Mouse (Mus musculus) forebrain, embryonic 13.5 days (tissue): Measurements from ENCODE around the gene Tipin. TPM values are rescaled to one million over a fixed set of nuclear protein-coding genes. Genes with fewer than 3 reads are reported as not detected.
A peak's percentile ranks its signal among the peaks of the same experiment; 100 is the strongest.

Source experiments
- ATAC-seq: fragments of 200-750 bp; cut with Nextera tagmentation; 2 replicates; pipeline ENCODE4 v1.8.0; 2017
- H3K27ac ChIP-seq: fragments of 300-500 bp; sonication (generic); 2 replicates; pipeline ENCODE4 v1.5.1; 2015; ENCODE audit warnings: inconsistent platforms, mild to moderate bottlenecking, moderate library complexity
- H3K27me3 ChIP-seq: fragments of 300-500 bp; sonication (generic); 2 replicates; pipeline ENCODE4 v1.6.1; 2015; ENCODE audit warnings: mild to moderate bottlenecking, inconsistent platforms
- H3K36me3 ChIP-seq: fragments of 300-500 bp; sonication (generic); 2 replicates; pipeline ENCODE4 v1.6.1; 2015; ENCODE audit warnings: mild to moderate bottlenecking, inconsistent platforms; ENCODE audit not compliant: poor library complexity, severe bottlenecking
- H3K4me1 ChIP-seq: fragments of 300-500 bp; sonication (generic); 2 replicates; pipeline ENCODE4 v1.6.1; 2015; ENCODE audit warnings: inconsistent platforms
- H3K4me2 ChIP-seq: fragments of 300-500 bp; sonication (generic); 2 replicates; pipeline ENCODE4 v1.6.1; 2015; ENCODE audit warnings: inconsistent platforms, mild to moderate bottlenecking, moderate library complexity
- H3K4me3 ChIP-seq: fragments of 300-500 bp; sonication (generic); 2 replicates; pipeline ENCODE4 v1.5.1; 2015; ENCODE audit warnings: mild to moderate bottlenecking, inconsistent platforms
- H3K9ac ChIP-seq: fragments of 300-500 bp; sonication (generic); 2 replicates; pipeline ENCODE4 v1.6.1; 2015; ENCODE audit warnings: mild to moderate bottlenecking, inconsistent platforms
- H3K9me3 ChIP-seq: fragments of 300-500 bp; sonication (generic); replicated peaks from 2 replicates; pipeline ENCODE4 v1.6.1; 2016; ENCODE audit warnings: inconsistent platforms
- WGBS: fragments of 180-500 bp; shearing (Covaris S2); methylation state at CpG from one replicate; pipeline ENCODE4 v1.1.7; 2015; 5-methylcytosine and 5-hydroxymethylcytosine counted together
- polyA plus RNA-seq: library from polyadenylated mRNA; unstranded; fragments of >200 nt; fragmentation: Nextera tagmentation; extraction: Ambion mirVana; gene quantifications from 2 replicates; pipeline ENCODE4 v1.2.1, GENCODE M21; 2015

Gene Tipin
- polyA plus RNA-seq, 1 experiment from 2014 or later, result 245 TPM

GRCm38 (mm10) chr9:64316986-64317385 is 35.6 kb downstream of the Tipin start:
- peaks cover 71% of the 10 kb centered on the region for H3K36me3 ChIP-seq
- ATAC-seq, result no peak
- no peaks in the 10 kb centered on the region for H3K27me3 ChIP-seq
- H3K27ac ChIP-seq, result no peak overlapping the region
- no peak overlapping the region for H3K9ac ChIP-seq
- H3K9me3 ChIP-seq, result no peaks in the 10 kb centered on the region
- WGBS, result 93% methylated on average over 5 of the region's 5 CpGs
- no peak overlapping the region for H3K4me2 ChIP-seq
- no peak overlapping the region for H3K4me3 ChIP-seq
- H3K4me1 ChIP-seq, result no peaks in the 10 kb centered on the region

- Histone ChIP-seq H3K4me2 (no peak overlapping the region), H3K4me1 (no peaks in the 10 kb centered on the region), H3K27me3 (no peaks in the 10 kb centered on the region), H3K36me3 (peaks cover 80% of the 10 kb centered on the region), H3K4me3 (no peak overlapping the region), H3K9me3 (no peaks in the 10 kb centered on the region), H3K9ac (no peak overlapping the region), H3K27ac (no peak overlapping the region)
- WGBS, result 93% methylated on average over 7 of the region's 7 CpGs
- ATAC-seq, result no peak
Observed at GRCm38 (mm10) chr9:64323976-64324375, 42.6 kb downstream of the Tipin start.

GRCm38 (mm10) chr9:64335825-64336224 is 54.4 kb downstream of the Tipin start:
- no peak overlapping the region for H3K4me2 ChIP-seq
- H3K4me1 ChIP-seq, result peaks cover 11% of the 10 kb centered on the region
- H3K27ac ChIP-seq, result no peak overlapping the region
- no peak overlapping the region for H3K4me3 ChIP-seq
- 87% methylated on average over 6 of the region's 6 CpGs for WGBS
- no peak overlapping the region for H3K9ac ChIP-seq
- no peaks in the 10 kb centered on the region for H3K27me3 ChIP-seq
- no peak for ATAC-seq
- H3K9me3 ChIP-seq, result no peaks in the 10 kb centered on the region
- H3K36me3 ChIP-seq, result peaks cover 25% of the 10 kb centered on the region

- WGBS, result 29% methylated on average over 8 of the region's 8 CpGs
- Histone ChIP-seq H3K4me3 (no peak overlapping the region), H3K36me3 (peaks cover 22% of the 10 kb centered on the region), H3K9ac (no peak overlapping the region; the same call in 1 of the 2 replicates), H3K27ac (no peak overlapping the region), H3K9me3 (no peaks in the 10 kb centered on the region), H3K27me3 (no peaks in the 10 kb centered on the region), H3K4me2 (peak overlapping the region; percentile 80), H3K4me1 (peaks cover 11% of the 10 kb centered on the region)
- ATAC-seq, result no peak
Observed at GRCm38 (mm10) chr9:64339361-64339760, 58.0 kb downstream of the Tipin start.

- Histone ChIP-seq H3K4me2 (peak overlapping the region; percentile 80), H3K36me3 (peaks cover 16% of the 10 kb centered on the region; the same call in 1 of the 2 replicates), H3K27ac (peak overlapping the region; percentile 99), H3K27me3 (no peaks in the 10 kb centered on the region), H3K4me3 (peak overlapping the region; percentile 62), H3K9ac (peak overlapping the region; percentile 98), H3K4me1 (peaks cover 11% of the 10 kb centered on the region), H3K9me3 (no peaks in the 10 kb centered on the region)
- ATAC-seq, result peak; percentile 92
- WGBS, result under 1% methylated on average over 85 of the region's 85 CpGs
Observed at GRCm38 (mm10) chr9:64340351-64341253, 59.2 kb downstream of the Tipin start.

GRCm38 (mm10) chr9:64341254-64341566 is 59.8 kb downstream of the Tipin start, which contains the start of gene Dis3l:
TSS of gene Dis3l (minus strand) at chr9:64341288.
- Histone ChIP-seq H3K4me3 (peak within 1 kb of the TSS; percentile 62), H3K9me3 (no peaks in the 10 kb centered on the region), H3K4me1 (peaks cover 11% of the 10 kb centered on the region), H3K27ac (peak within 1 kb of the TSS; percentile 99), H3K36me3 (peaks cover 9% of the 10 kb centered on the region; the same call in 1 of the 2 replicates), H3K4me2 (peak within 1 kb of the TSS; percentile 80), H3K9ac (peak within 1 kb of the TSS; percentile 98), H3K27me3 (no peaks in the 10 kb centered on the region)
- ATAC-seq, result peak; percentile 20; the same call in 1 of the 2 replicates
- WGBS, result 15% methylated on average over 16 of the region's 16 CpGs

- no peaks in the 10 kb centered on the region for H3K9me3 ChIP-seq
- H3K9ac ChIP-seq, result no peak overlapping the region; the same call in 1 of the 2 replicates
- peak overlapping the region; percentile 80 for H3K4me2 ChIP-seq
- H3K27me3 ChIP-seq, result no peaks in the 10 kb centered on the region
- peaks cover 11% of the 10 kb centered on the region for H3K4me1 ChIP-seq
- peaks cover 5% of the 10 kb centered on the region; the same call in 1 of the 2 replicates for H3K36me3 ChIP-seq
- H3K27ac ChIP-seq, result no peak overlapping the region
- WGBS, result 85% methylated on average over 8 of the region's 8 CpGs
- no peak overlapping the region for H3K4me3 ChIP-seq
- no peak for ATAC-seq
Observed at GRCm38 (mm10) chr9:64341671-64342070, 60.3 kb downstream of the Tipin start.

DNA sequence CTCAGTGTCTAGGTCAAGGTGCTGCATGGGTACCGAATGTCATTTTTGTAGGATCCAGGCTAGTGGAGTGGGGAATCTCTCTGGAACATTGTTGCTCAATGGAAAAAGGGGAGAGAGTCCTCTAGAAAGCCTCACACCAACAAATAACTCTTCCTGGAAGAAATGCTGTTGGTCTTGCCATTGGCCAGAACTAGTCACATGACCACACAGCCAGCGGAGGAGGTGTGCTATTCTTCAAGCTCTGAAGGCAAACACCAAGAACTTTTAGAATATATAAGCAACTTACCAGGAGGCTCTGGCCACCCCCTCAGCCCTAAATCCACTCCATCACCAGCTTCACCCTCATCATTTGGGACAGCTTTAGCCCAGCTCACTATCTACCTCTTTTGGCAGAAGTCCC is 62.3 kb downstream of the Tipin start:
- ATAC-seq, result no peak
- Histone ChIP-seq H3K4me1 (peaks cover 11% of the 10 kb centered on the region), H3K27me3 (no peaks in the 10 kb centered on the region), H3K36me3 (no peaks in the 10 kb centered on the region), H3K4me2 (no peak overlapping the region), H3K9me3 (no peaks in the 10 kb centered on the region), H3K4me3 (no peak overlapping the region), H3K9ac (no peak overlapping the region), H3K27ac (no peak overlapping the region)
- WGBS, result 91% methylated on average over 2 of the region's 2 CpGs

DNA sequence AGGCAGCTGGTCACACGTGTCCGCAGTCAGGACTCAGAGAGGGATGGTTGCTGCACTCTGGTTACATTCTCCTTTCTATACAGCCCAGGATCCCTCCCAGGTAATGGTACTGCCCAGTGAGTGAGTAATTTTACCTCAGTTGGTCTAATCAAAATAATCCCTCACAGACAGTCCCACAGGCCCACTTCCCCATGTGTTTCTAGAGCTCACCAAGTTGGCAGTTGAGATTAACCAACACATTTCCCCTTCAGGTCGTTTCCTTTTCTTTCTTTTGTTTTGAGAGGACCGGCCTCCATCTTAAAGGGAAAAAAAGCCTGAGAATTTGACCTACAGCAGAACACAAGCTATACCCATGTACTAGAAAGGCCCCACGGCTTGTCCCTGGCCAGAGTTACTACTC is 64.5 kb downstream of the Tipin start:
- Histone ChIP-seq H3K4me3 (no peak overlapping the region), H3K27me3 (no peaks in the 10 kb centered on the region), H3K4me1 (no peaks in the 10 kb centered on the region), H3K4me2 (no peak overlapping the region), H3K9me3 (no peaks in the 10 kb centered on the region), H3K36me3 (no peaks in the 10 kb centered on the region), H3K9ac (no peak overlapping the region), H3K27ac (no peak overlapping the region)
- WGBS, result 68% methylated on average over 5 of the region's 5 CpGs
- ATAC-seq, result no peak

- no peak overlapping the region for H3K4me3 ChIP-seq
- H3K27ac ChIP-seq, result no peak overlapping the region
- no peaks in the 10 kb centered on the region for H3K9me3 ChIP-seq
- no peak for ATAC-seq
- no peaks in the 10 kb centered on the region for H3K27me3 ChIP-seq
- H3K4me2 ChIP-seq, result no peak overlapping the region
- WGBS, result 0% methylated on average over 1 of the region's 1 CpGs
- H3K9ac ChIP-seq, result no peak overlapping the region
- no peaks in the 10 kb centered on the region for H3K4me1 ChIP-seq
- H3K36me3 ChIP-seq, result no peaks in the 10 kb centered on the region
Observed at GRCm38 (mm10) chr9:64347377-64347776, 66.0 kb downstream of the Tipin start.

DNA sequence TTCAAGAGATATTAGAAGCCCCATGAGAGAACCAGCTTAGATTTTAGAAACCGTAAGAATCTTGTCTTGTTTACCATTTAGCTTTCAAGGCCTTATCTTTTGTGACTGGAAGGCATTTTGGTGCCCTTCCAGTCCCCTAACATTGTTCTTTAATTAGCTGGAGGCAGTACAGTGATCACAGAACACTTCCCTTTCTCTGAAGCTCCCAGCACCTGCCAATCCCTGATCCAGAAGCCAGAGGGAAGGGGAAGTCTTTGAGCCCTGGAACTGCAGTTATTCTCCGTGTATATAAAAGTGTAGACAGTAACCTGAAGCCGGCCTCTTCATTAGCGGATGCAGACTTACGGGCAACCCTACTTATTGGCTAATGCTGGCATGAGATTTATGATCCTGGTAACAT is 68.1 kb downstream of the Tipin start:
- 52% methylated on average over 5 of the region's 5 CpGs for WGBS
- H3K4me1 ChIP-seq, result no peaks in the 10 kb centered on the region
- H3K9me3 ChIP-seq, result no peaks in the 10 kb centered on the region
- H3K27me3 ChIP-seq, result no peaks in the 10 kb centered on the region
- no peak overlapping the region for H3K27ac ChIP-seq
- no peaks in the 10 kb centered on the region for H3K36me3 ChIP-seq
- 0 out of 2 replicates have a peak overlapping the region, but pooled peaks have one; percentile 5 for H3K9ac ChIP-seq
- no peak for ATAC-seq
- H3K4me2 ChIP-seq, result no peak overlapping the region
- no peak overlapping the region for H3K4me3 ChIP-seq

GRCm38 (mm10) chr9:64351191-64351590 is 69.8 kb downstream of the Tipin start:
- no peak for ATAC-seq
- no peak overlapping the region for H3K27ac ChIP-seq
- H3K4me3 ChIP-seq, result no peak overlapping the region
- no peaks in the 10 kb centered on the region for H3K27me3 ChIP-seq
- no peaks in the 10 kb centered on the region for H3K4me1 ChIP-seq
- 52% methylated on average over 3 of the region's 3 CpGs for WGBS
- no peaks in the 10 kb centered on the region for H3K36me3 ChIP-seq
- no peaks in the 10 kb centered on the region for H3K9me3 ChIP-seq
- H3K9ac ChIP-seq, result no peak overlapping the region
- no peak overlapping the region for H3K4me2 ChIP-seq
